Mouse (Mus musculus): ENCODE measurements at regions not wholly inside any gene's neighbourhood (a gene's known extent, or its start where the extent isn't known, plus 50 kb on each side); places are given as distances from the start of the nearest gene placed in this dataset.

DNA sequence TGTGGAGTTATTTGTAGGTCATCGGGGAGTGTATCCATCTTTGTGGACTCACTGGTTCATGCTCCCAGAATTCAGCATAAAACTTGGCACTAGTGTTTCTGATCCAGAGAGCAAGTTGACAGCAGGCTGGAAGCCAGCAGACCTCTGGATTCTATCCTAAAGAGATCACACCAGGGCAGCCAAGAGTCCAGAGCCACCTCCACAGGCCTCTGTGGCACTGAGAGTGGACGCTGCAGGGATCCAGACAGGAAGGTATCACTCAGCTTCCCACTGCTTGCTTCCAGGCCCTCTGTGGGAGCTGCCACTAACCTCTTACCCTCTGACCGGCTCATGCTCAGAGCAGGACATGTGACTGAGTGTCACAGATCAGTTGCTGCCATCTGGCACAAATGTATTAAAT, 69.8 kb upstream of the Plcl2 start:
- Histone ChIP-seq H3K36me3 (ENCODE audit: control insufficient read depth, insufficient read depth, low read length) (no peaks in the 10 kb centered on the region), H3K27me3 (ENCODE audit: control insufficient read depth, insufficient read depth, low read length) (no peaks in the 10 kb centered on the region), H3K4me3 (ENCODE audit: control insufficient read depth in 1 of 2, insufficient read depth in 1 of 2, low read depth in 1 of 2, low read length in 2 of 2) (no peak overlapping the region), H3K4me2 (ENCODE audit: low read length) (no peak overlapping the region), H3K9ac (ENCODE audit: low read length) (no peak overlapping the region), H3K27ac (replicated peaks in 1 of 2; ENCODE audit: control insufficient read depth in 1 of 2, insufficient read depth in 1 of 2, low read depth in 2 of 2, low read length in 2 of 2) (no peak overlapping the region), H3K4me1 (ENCODE audit: control insufficient read depth in 2 of 2, insufficient read depth in 2 of 2, low read length in 2 of 2) (no peaks in the 10 kb centered on the region), H3K9me3 (ENCODE audit: control insufficient read depth, low read length) (no peaks in the 10 kb centered on the region)
- 61% methylated on average over 3 of the region's 3 CpGs for WGBS
- ATAC-seq (ENCODE audit: insufficient number of reproducible peaks, insufficient read depth, low FRiP score, low read depth) = no peak

DNA sequence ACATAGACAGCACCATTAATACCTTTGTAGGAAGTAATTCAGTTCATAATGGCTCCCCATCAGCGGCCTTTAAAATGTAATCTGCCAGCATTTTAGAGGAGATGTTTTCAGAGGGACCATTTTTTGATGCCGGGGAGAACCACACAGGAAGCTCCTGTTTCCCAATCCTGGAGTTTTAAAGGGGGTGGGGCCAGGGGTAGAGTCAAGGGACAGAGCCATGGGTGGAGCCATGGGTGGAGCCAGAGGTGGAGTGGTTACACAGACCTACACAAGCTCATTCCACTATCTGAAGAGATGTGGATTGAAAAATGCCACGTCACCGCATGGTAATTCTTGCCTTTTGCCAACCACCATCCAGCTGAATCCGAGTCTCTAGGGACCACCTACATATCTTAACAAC, 67.1 kb upstream of the Plcl2 start:
- Histone ChIP-seq H3K36me3 (ENCODE audit: control insufficient read depth, insufficient read depth, low read length) (no peaks in the 10 kb centered on the region), H3K27ac (replicated peaks in 1 of 2; ENCODE audit: control insufficient read depth in 1 of 2, insufficient read depth in 1 of 2, low read depth in 2 of 2, low read length in 2 of 2) (no peak overlapping the region), H3K4me1 (ENCODE audit: control insufficient read depth in 2 of 2, insufficient read depth in 2 of 2, low read length in 2 of 2) (no peaks in the 10 kb centered on the region), H3K4me3 (ENCODE audit: control insufficient read depth in 1 of 2, insufficient read depth in 1 of 2, low read depth in 1 of 2, low read length in 2 of 2) (no peak overlapping the region), H3K9ac (ENCODE audit: low read length) (no peak overlapping the region), H3K4me2 (ENCODE audit: low read length) (no peak overlapping the region), H3K27me3 (ENCODE audit: control insufficient read depth, insufficient read depth, low read length) (no peaks in the 10 kb centered on the region), H3K9me3 (ENCODE audit: control insufficient read depth, low read length) (no peaks in the 10 kb centered on the region)
- no peak for ATAC-seq (ENCODE audit: insufficient number of reproducible peaks, insufficient read depth, low FRiP score, low read depth)
- 83% methylated on average over 5 of the region's 5 CpGs for WGBS

DNA sequence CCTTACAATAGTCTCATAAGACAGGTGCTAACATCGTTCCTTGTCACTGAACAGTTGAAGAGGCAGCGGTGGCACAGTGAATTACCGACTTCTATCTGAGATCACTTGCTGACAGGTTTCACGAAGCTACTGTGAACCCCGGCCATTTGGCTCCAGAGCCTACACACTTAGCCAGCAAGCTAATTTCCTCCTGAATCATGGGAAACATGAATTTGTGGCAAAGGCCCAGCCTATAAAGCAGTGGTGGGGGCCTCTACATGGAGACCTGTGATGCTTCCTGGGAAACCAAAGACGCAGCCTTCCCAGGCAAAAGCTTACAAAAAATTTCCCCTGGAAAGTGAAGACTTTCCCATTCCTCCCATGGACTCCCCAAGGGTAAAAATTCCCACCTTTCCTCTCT, 66.3 kb upstream of the Plcl2 start:
- Histone ChIP-seq H3K27ac (replicated peaks in 1 of 2; ENCODE audit: control insufficient read depth in 1 of 2, insufficient read depth in 1 of 2, low read depth in 2 of 2, low read length in 2 of 2) (no peak overlapping the region), H3K36me3 (ENCODE audit: control insufficient read depth, insufficient read depth, low read length) (no peaks in the 10 kb centered on the region), H3K4me1 (ENCODE audit: control insufficient read depth in 2 of 2, insufficient read depth in 2 of 2, low read length in 2 of 2) (no peaks in the 10 kb centered on the region), H3K9ac (ENCODE audit: low read length) (no peak overlapping the region), H3K27me3 (ENCODE audit: control insufficient read depth, insufficient read depth, low read length) (no peaks in the 10 kb centered on the region), H3K9me3 (ENCODE audit: control insufficient read depth, low read length) (no peaks in the 10 kb centered on the region), H3K4me2 (ENCODE audit: low read length) (no peak overlapping the region), H3K4me3 (ENCODE audit: control insufficient read depth in 1 of 2, insufficient read depth in 1 of 2, low read depth in 1 of 2, low read length in 2 of 2) (no peak overlapping the region)
- 77% methylated on average over 6 of the region's 6 CpGs for WGBS
- no peak for ATAC-seq (ENCODE audit: insufficient number of reproducible peaks, insufficient read depth, low FRiP score, low read depth)

DNA sequence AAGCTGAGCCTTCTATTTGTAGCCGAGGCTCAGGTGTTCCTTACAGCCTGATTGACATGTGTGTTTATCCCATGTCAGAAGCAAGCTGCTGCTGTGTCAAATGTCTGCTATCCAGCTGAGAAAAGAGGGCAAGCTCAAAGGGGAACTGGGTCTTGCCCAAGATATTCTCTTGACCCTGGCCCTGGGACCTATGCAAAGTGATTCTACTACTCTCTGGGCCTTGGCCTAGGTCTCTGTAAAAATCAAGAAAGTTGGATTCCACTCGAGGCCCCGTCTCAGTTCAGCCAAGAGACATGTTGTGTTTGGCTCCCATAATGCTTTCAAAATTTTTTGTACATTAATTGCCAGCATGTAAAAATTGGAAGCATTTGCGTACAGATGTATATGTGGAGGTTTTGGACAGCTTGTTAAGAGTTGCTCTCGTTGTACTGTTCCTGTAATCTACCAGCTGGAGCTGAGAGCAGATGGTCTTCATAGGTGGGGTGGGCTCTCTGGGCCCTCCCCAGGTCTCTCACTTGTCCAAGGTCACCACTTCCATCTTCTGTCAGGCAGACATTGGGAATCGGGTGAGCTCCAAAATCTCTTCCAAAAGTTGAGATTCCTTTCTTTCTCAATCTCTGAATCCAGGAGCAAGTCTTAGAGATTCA, 65.7 kb upstream of the Plcl2 start:
- H3K4me2 ChIP-seq (ENCODE audit: low read length) = no peak overlapping the region
- no peaks in the 10 kb centered on the region for H3K36me3 ChIP-seq (ENCODE audit: control insufficient read depth, insufficient read depth, low read length)
- H3K27me3 ChIP-seq (ENCODE audit: control insufficient read depth, insufficient read depth, low read length) = no peaks in the 10 kb centered on the region
- H3K9me3 ChIP-seq (ENCODE audit: control insufficient read depth, low read length) = no peaks in the 10 kb centered on the region
- H3K9ac ChIP-seq (ENCODE audit: low read length) = no peak overlapping the region
- WGBS = 75% methylated on average over 6 of the region's 6 CpGs
- H3K4me1 ChIP-seq (ENCODE audit: control insufficient read depth in 2 of 2, insufficient read depth in 2 of 2, low read length in 2 of 2) = no peaks in the 10 kb centered on the region
- H3K27ac ChIP-seq (replicated peaks in 1 of 2; ENCODE audit: control insufficient read depth in 1 of 2, insufficient read depth in 1 of 2, low read depth in 2 of 2, low read length in 2 of 2) = no peak overlapping the region
- ATAC-seq (ENCODE audit: insufficient number of reproducible peaks, insufficient read depth, low FRiP score, low read depth) = no peak
- no peak overlapping the region for H3K4me3 ChIP-seq (ENCODE audit: control insufficient read depth in 1 of 2, insufficient read depth in 1 of 2, low read depth in 1 of 2, low read length in 2 of 2)

DNA sequence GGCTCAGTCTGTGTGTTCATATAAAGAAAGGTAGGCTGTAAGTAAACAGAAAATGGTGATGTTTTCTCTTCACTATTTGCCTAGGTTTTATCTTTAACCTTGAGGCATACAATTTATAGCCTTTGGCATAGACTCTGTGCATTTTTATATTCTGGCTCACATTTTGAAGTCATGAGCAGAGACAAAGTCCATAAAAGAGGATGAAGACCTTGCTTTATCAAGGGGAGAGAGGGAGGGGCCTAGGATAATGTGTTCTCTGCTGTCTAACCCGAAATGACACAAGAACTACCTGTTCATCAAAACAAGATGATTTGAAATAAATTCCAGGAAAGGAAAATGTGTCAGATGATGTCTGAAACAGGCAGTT, 65.2 kb upstream of the Plcl2 start:
- no peaks in the 10 kb centered on the region for H3K9me3 ChIP-seq (ENCODE audit: control insufficient read depth, low read length)
- no peaks in the 10 kb centered on the region for H3K4me1 ChIP-seq (ENCODE audit: control insufficient read depth in 2 of 2, insufficient read depth in 2 of 2, low read length in 2 of 2)
- WGBS = 71% methylated on average over 1 of the region's 1 CpGs
- ATAC-seq (ENCODE audit: insufficient number of reproducible peaks, insufficient read depth, low FRiP score, low read depth) = no peak
- H3K4me2 ChIP-seq (ENCODE audit: low read length) = no peak overlapping the region
- H3K27me3 ChIP-seq (ENCODE audit: control insufficient read depth, insufficient read depth, low read length) = no peaks in the 10 kb centered on the region
- H3K4me3 ChIP-seq (ENCODE audit: control insufficient read depth in 1 of 2, insufficient read depth in 1 of 2, low read depth in 1 of 2, low read length in 2 of 2) = no peak overlapping the region
- H3K27ac ChIP-seq (replicated peaks in 1 of 2; ENCODE audit: control insufficient read depth in 1 of 2, insufficient read depth in 1 of 2, low read depth in 2 of 2, low read length in 2 of 2) = no peak overlapping the region
- H3K36me3 ChIP-seq (ENCODE audit: control insufficient read depth, insufficient read depth, low read length) = no peaks in the 10 kb centered on the region
- no peak overlapping the region for H3K9ac ChIP-seq (ENCODE audit: low read length)

DNA sequence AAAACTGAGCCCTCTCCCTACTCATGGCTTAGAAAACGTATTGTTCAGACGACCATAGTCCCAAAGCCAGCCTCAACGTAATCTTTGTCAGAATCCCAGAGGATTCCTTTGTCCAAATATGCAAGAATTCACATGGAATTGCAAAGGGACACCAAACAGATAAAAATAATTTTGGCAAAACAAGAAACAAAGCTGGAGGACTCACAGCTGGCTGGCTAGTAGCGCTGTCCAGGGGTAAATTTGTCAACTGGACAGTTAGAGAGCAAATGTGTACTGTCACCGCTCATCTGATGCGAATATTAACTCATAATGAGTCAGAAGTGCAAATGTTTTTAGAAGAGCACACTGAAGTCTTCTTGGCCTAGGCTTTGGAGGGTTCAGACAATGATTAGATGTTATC, 60.5 kb upstream of the Plcl2 start:
- WGBS = 75% methylated on average over 6 of the region's 6 CpGs
- Histone ChIP-seq H3K27me3 (ENCODE audit: control insufficient read depth, insufficient read depth, low read length) (no peaks in the 10 kb centered on the region), H3K4me2 (ENCODE audit: low read length) (no peak overlapping the region), H3K9me3 (ENCODE audit: control insufficient read depth, low read length) (no peaks in the 10 kb centered on the region), H3K9ac (ENCODE audit: low read length) (no peak overlapping the region), H3K36me3 (ENCODE audit: control insufficient read depth, insufficient read depth, low read length) (no peaks in the 10 kb centered on the region), H3K27ac (replicated peaks in 1 of 2; ENCODE audit: control insufficient read depth in 1 of 2, insufficient read depth in 1 of 2, low read depth in 2 of 2, low read length in 2 of 2) (no peak overlapping the region), H3K4me1 (ENCODE audit: control insufficient read depth in 2 of 2, insufficient read depth in 2 of 2, low read length in 2 of 2) (no peaks in the 10 kb centered on the region), H3K4me3 (ENCODE audit: control insufficient read depth in 1 of 2, insufficient read depth in 1 of 2, low read depth in 1 of 2, low read length in 2 of 2) (no peak overlapping the region)
- no peak for ATAC-seq (ENCODE audit: insufficient number of reproducible peaks, insufficient read depth, low FRiP score, low read depth)

DNA sequence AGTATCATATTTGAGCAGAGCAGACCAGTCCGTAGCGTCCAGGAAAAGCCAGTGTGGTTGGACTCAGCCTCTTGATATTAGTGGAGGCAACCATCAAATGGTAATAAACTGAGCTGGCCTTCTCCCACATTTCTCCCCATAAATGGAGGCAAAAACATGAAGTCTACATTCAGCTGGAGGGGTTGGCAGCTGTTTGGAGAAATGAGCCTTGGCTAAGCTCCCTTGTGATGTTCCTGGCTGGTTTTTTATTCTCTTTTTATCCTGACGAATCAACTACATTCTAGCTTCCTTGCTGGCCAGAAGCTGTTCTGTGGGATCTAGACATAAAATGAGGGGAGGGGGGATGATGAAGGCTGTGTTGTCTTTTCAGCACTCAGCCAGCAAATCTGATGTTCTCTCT, 57.6 kb upstream of the Plcl2 start:
- Histone ChIP-seq H3K4me1 (ENCODE audit: control insufficient read depth in 2 of 2, insufficient read depth in 2 of 2, low read length in 2 of 2) (peaks cover 0 to 4% of the 10 kb centered on the region in 2 experiments; a peak in 1 of 4 replicates), H3K9ac (ENCODE audit: low read length) (no peak overlapping the region), H3K27ac (replicated peaks in 1 of 2; ENCODE audit: control insufficient read depth in 1 of 2, insufficient read depth in 1 of 2, low read depth in 2 of 2, low read length in 2 of 2) (no peak overlapping the region), H3K4me2 (ENCODE audit: low read length) (no peak overlapping the region), H3K4me3 (ENCODE audit: control insufficient read depth in 1 of 2, insufficient read depth in 1 of 2, low read depth in 1 of 2, low read length in 2 of 2) (no peak overlapping the region), H3K27me3 (ENCODE audit: control insufficient read depth, insufficient read depth, low read length) (no peaks in the 10 kb centered on the region), H3K9me3 (ENCODE audit: control insufficient read depth, low read length) (no peaks in the 10 kb centered on the region), H3K36me3 (ENCODE audit: control insufficient read depth, insufficient read depth, low read length) (no peaks in the 10 kb centered on the region)
- 79% methylated on average over 3 of the region's 3 CpGs for WGBS
- ATAC-seq (ENCODE audit: insufficient number of reproducible peaks, insufficient read depth, low FRiP score, low read depth) = no peak

DNA sequence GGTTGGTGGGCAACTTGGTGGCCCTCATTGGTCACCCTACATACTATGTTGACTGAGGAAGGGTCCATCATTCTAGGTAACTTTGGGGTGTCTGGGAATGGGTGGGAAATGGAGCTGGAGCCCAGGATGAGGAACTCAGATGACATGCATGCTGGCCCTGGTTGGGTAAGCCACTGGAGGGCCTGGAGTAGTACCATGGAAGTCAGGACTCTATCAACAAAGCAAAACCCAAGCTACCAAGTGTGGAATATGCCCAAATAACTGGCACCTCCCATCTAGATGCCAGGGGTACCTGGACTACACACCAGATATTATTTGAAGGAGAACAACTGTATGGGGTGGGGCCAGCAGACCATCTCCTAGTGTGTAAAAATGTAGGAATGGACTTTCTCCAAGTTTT, 55.7 kb upstream of the Plcl2 start:
- H3K27ac ChIP-seq (replicated peaks in 1 of 2; ENCODE audit: control insufficient read depth in 1 of 2, insufficient read depth in 1 of 2, low read depth in 2 of 2, low read length in 2 of 2) = no peak overlapping the region
- H3K9ac ChIP-seq (ENCODE audit: low read length) = no peak overlapping the region
- no peak overlapping the region for H3K4me3 ChIP-seq (ENCODE audit: control insufficient read depth in 1 of 2, insufficient read depth in 1 of 2, low read depth in 1 of 2, low read length in 2 of 2)
- H3K4me2 ChIP-seq (ENCODE audit: low read length) = no peak overlapping the region
- no peak for ATAC-seq (ENCODE audit: insufficient number of reproducible peaks, insufficient read depth, low FRiP score, low read depth)
- no peaks in the 10 kb centered on the region for H3K27me3 ChIP-seq (ENCODE audit: control insufficient read depth, insufficient read depth, low read length)
- no peaks in the 10 kb centered on the region for H3K36me3 ChIP-seq (ENCODE audit: control insufficient read depth, insufficient read depth, low read length)
- no peaks in the 10 kb centered on the region for H3K9me3 ChIP-seq (ENCODE audit: control insufficient read depth, low read length)
- peaks cover 0 to 4% of the 10 kb centered on the region in 2 experiments; a peak in 1 of 4 replicates for H3K4me1 ChIP-seq (ENCODE audit: control insufficient read depth in 2 of 2, insufficient read depth in 2 of 2, low read length in 2 of 2)
